21 mouse cellular contexts compared by ENCODE assay signal in the genomic region with DNA sequence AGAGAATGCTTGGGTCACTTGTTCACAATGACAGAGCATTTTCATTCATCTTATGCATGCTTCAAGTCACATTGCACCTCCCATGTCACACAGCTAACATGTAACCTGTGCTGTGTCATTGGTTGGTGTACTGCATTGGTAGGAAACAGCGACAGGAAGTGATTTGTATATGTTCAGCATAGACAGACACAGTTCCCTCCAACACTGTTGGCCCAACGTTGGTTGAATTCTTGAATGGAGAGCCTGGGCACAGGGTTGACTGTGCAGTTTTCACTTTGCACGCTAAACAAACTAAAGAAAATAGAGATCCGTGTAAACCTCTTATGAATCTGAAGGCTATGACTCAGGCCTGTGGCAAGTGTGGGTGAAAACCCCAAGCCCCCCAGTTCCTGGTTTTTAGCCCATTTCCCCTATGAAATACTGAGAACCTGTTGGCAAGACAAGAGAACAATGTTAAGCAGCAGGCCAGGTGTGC. TPM values are rescaled to one million over a fixed set of nuclear protein-coding genes. Genes with fewer than 3 reads are reported as not detected.
DNase-seq lines count a peak whose midpoint lies in the region; ATAC-seq and TF ChIP-seq lines count a peak whose summit lies in the region.
"Had no signal": no experiment of that assay in that cellular context is flagged by ENCODE, and none has a peak within 500 bp of the region (broad histone marks: within the 10 kb centered on the region; RNA-seq: fewer than 3 reads in every experiment).

No protein-coding gene starts in this region.

- DNase-seq in A20 (ENCODE audit: low read depth, low spot score) (peak; percentile 94), CH12.LX (ENCODE audit: extremely low read depth) (peak; percentile 95)
- no peak for DNase-seq in spleen, postnatal 10 days (ENCODE audit: low spot score in 2 of 2)
- no peak for DNase-seq in frontal cortex, postnatal 10 days (ENCODE audit: low spot score in 2 of 2)
- DNase-seq: adrenal gland, adult 2 months; adrenal gland, postnatal 25 days; embryo, embryonic 11 days; heart, adult 2 months; heart, postnatal 14 days had no signal

- TF ChIP-seq POLR2A in CH12.LX (IDR thresholded peaks at IDR 0.05; ENCODE audit: low read depth, low read length): peak; percentile 63

- H3K36me3 ChIP-seq in CH12.LX (replicated peaks in 1 of 2; ENCODE audit: control insufficient read depth in 1 of 2, insufficient read depth in 1 of 2, low read length in 1 of 2): peaks cover 0 to 5% of the 10 kb centered on the region in 2 experiments
- no peaks in the 10 kb centered on the region for H3K36me3 ChIP-seq in kidney, embryonic 15.5 days
- H3K36me3 ChIP-seq: embryonic facial prominence, embryonic 15.5 days; forebrain, embryonic 12.5 days; heart, embryonic 15.5 days; hindbrain, embryonic 10.5 days had no signal

- in situ Hi-C loops in CH12.LX (cut with MboI; ENCODE audit: low pct_ligation_motif_present, low pct_unique_long_range_greater_than_20kb, low sequenced_read_pairs): loop anchor here (10.0 kb wide), 1 partner anchor 119 kb away; no protein-coding TSS in a partner anchor

- WGBS in kidney, embryonic 15.5 days: 89% methylated on average over 4 of the region's 4 CpGs

- no peak for TF ChIP-seq CTCF in CH12.LX (conservative IDR thresholded peaks at IDR 0.05 in 1 of 2, IDR thresholded peaks at IDR 0.05 in 1 of 2; ENCODE audit: low read depth in 2 of 2, low read length in 2 of 2)

- peak; percentile 5; the same call in 1 of the 2 replicates for TF ChIP-seq RAD21 in CH12.LX (IDR thresholded peaks at IDR 0.05; ENCODE audit: low read depth, low read length)

- no peaks in the 10 kb centered on the region for H3K27me3 ChIP-seq in CH12.LX (replicated peaks)
- H3K27me3 ChIP-seq in kidney, embryonic 15.5 days: no peaks in the 10 kb centered on the region
- H3K27me3 ChIP-seq: embryonic facial prominence, embryonic 15.5 days; heart, embryonic 15.5 days had no signal

- peak overlapping the region; percentile 83 for H3K4me2 ChIP-seq in CH12.LX (ENCODE audit: insufficient read depth, low read depth, poor library complexity, severe bottlenecking)
- no peak overlapping the region for H3K4me2 ChIP-seq in kidney, embryonic 15.5 days
- H3K4me2 ChIP-seq: embryonic facial prominence, embryonic 15.5 days; forebrain, embryonic 12.5 days; heart, embryonic 11.5 days; heart, embryonic 15.5 days had no signal

- peak overlapping the region; percentile 100 for H3K27ac ChIP-seq in CH12.LX (ENCODE audit: insufficient read depth, low read depth)
- no peak overlapping the region for H3K27ac ChIP-seq in kidney, embryonic 15.5 days
- H3K27ac ChIP-seq: embryonic facial prominence, embryonic 15.5 days; heart, adult 2 months; heart, embryonic 15.5 days; hindbrain, embryonic 10.5 days had no signal

- peak; percentile 96 for TF ChIP-seq EP300 in CH12.LX (IDR thresholded peaks at IDR 0.05; ENCODE audit: low read length)

- ATAC-seq in hematopoietic stem cell, adult 5-6 weeks (replicated peaks in 1 of 2; ENCODE audit: insufficient read depth in 1 of 2, low FRiP score in 2 of 2, low TSS enrichment in 1 of 2, low read depth in 1 of 2, poor library complexity in 2 of 2, severe bottlenecking in 2 of 2): peak; percentile 34 to 67; a peak in 3 of 4 replicates
- peak; percentile 40; the same call in 1 of the 2 replicates for ATAC-seq in neutrophil, adult 5-6 weeks (ENCODE audit: extremely low read depth, insufficient number of reproducible peaks, low FRiP score, poor library complexity, severe bottlenecking)
- ATAC-seq in kidney, embryonic 15.5 days (replicated peaks; ENCODE audit: low FRiP score): no peak
- ATAC-seq: hindbrain, embryonic 16.5 days; inflammation-experienced regulatory T-cells, adult 6 months; intestine, postnatal 0 days had no signal

- dilution Hi-C loops in CH12.LX (cut with MboI; ENCODE audit: extremely low pct_ligation_motif_present, extremely low pct_unique_long_range_greater_than_20kb, low sequenced_read_pairs): no loop called here

- H3K9ac ChIP-seq in CH12.LX (ENCODE audit: insufficient read depth, low read depth): peak overlapping the region; percentile 29; the same call in 1 of the 2 replicates
- H3K9ac ChIP-seq in kidney, embryonic 15.5 days: no peak overlapping the region
- H3K9ac ChIP-seq: embryonic facial prominence, embryonic 15.5 days; forebrain, embryonic 12.5 days; heart, embryonic 15.5 days had no signal

- no peaks in the 10 kb centered on the region for H3K79me2 ChIP-seq in CH12.LX (replicated peaks; ENCODE audit: control insufficient read depth, extremely low read depth, insufficient read depth, poor library complexity, severe bottlenecking)

- H3K9me3 ChIP-seq in CH12.LX (replicated peaks; ENCODE audit: low read length): no peaks in the 10 kb centered on the region
- no peaks in the 10 kb centered on the region for H3K9me3 ChIP-seq in kidney, embryonic 15.5 days (replicated peaks)
- H3K9me3 ChIP-seq: embryonic facial prominence, embryonic 15.5 days; forebrain, embryonic 12.5 days; heart, embryonic 15.5 days; hindbrain, embryonic 10.5 days had no signal

- H3K4me1 ChIP-seq in CH12.LX (ENCODE audit: control insufficient read depth in 1 of 2, insufficient read depth in 2 of 2): peaks cover 40 to 83% of the 10 kb centered on the region in 2 experiments
- H3K4me1 ChIP-seq in kidney, embryonic 15.5 days: peaks cover 10% of the 10 kb centered on the region; the same call in 1 of the 2 replicates
- H3K4me1 ChIP-seq: embryonic facial prominence, embryonic 15.5 days; heart, embryonic 15.5 days had no signal

- H3K4me3 ChIP-seq in CH12.LX (replicated peaks in 1 of 3; ENCODE audit: low read depth in 2 of 3, low read length in 2 of 3, poor library complexity in 1 of 3): peak overlapping the region in 1 of 3 experiments; percentile 40
- H3K4me3 ChIP-seq in kidney, embryonic 15.5 days (replicated peaks): no peak overlapping the region
- H3K4me3 ChIP-seq: embryonic facial prominence, embryonic 15.5 days; erythroblast, embryonic 14.5 days; forebrain, embryonic 12.5 days; heart, adult 2 months; heart, embryonic 15.5 days; hindbrain, embryonic 10.5 days had no signal

TF ChIP-seq in CH12.LX, 34 proteins besides CTCF, POLR2A, EP300 and RAD21 (continues in another document):
- peak; percentile 32; the same call in 1 of the 2 replicates for TF ChIP-seq SMC3 (IDR thresholded peaks at IDR 0.05; ENCODE audit: low read depth, low read length)
- peak; percentile 86 for TF ChIP-seq ZMIZ1 (IDR thresholded peaks at IDR 0.05; ENCODE audit: low read depth, low read length)
- peak; percentile 68; the same call in 1 of the 2 replicates for TF ChIP-seq MAZ (IDR thresholded peaks at IDR 0.05; ENCODE audit: low read depth, low read length)
- peak; percentile 57 for TF ChIP-seq JUN (IDR thresholded peaks at IDR 0.05; ENCODE audit: insufficient read depth, low read depth, low read length)
- peak; percentile 80 for TF ChIP-seq ELF1 (IDR thresholded peaks at IDR 0.05; ENCODE audit: low read depth, low read length)
- peak; percentile 90 for TF ChIP-seq MEF2A (IDR thresholded peaks at IDR 0.05; ENCODE audit: borderline replicate concordance, low read depth, low read length)
- no peak for TF ChIP-seq NRF1 (IDR thresholded peaks at IDR 0.05; ENCODE audit: low read depth, low read length)
- no peak; the same call in 1 of the 2 replicates for TF ChIP-seq NELFE (IDR thresholded peaks at IDR 0.05; ENCODE audit: low read depth, low read length)
- 0 out of 2 replicates have a peak, but pooled peaks have one; percentile 15 for TF ChIP-seq GABPA (IDR thresholded peaks at IDR 0.05; ENCODE audit: insufficient replicate concordance, low read depth, low read length)
- no peak for TF ChIP-seq USF2 (conservative IDR thresholded peaks at IDR 0.05; ENCODE audit: low read depth, low read length)
- TF ChIP-seq MAFK (IDR thresholded peaks at IDR 0.05; ENCODE audit: insufficient replicate concordance, low read length): peak; percentile 93
- peak; percentile 91 for TF ChIP-seq RCOR1 (conservative IDR thresholded peaks at IDR 0.05; ENCODE audit: low read depth, low read length)
- TF ChIP-seq IRF4 (IDR thresholded peaks at IDR 0.05; ENCODE audit: low read depth, low read length): peak; percentile 92
- 0 out of 2 replicates have a peak, but pooled peaks have one; percentile 67 for TF ChIP-seq E2F4 (IDR thresholded peaks at IDR 0.05; ENCODE audit: insufficient replicate concordance, low read depth, low read length)
- TF ChIP-seq CHD1 (IDR thresholded peaks at IDR 0.05; ENCODE audit: low read depth, low read length): 0 out of 2 replicates have a peak, but pooled peaks have one; percentile 29
- TF ChIP-seq JUND (conservative IDR thresholded peaks at IDR 0.05; ENCODE audit: low read depth, low read length): peak; percentile 73
- TF ChIP-seq CHD2 (IDR thresholded peaks at IDR 0.05; ENCODE audit: low read length): peak; percentile 85
- peak; percentile 74 for TF ChIP-seq MXI1 (IDR thresholded peaks at IDR 0.05; ENCODE audit: low read depth, low read length)
- 0 out of 2 replicates have a peak, but pooled peaks have one; percentile 67 for TF ChIP-seq KAT2A (IDR thresholded peaks at IDR 0.05; ENCODE audit: insufficient replicate concordance, low read length)
- TF ChIP-seq UBTF (IDR thresholded peaks at IDR 0.05; ENCODE audit: low read depth, low read length): no peak; the same call in 1 of the 2 replicates
- peak; percentile 87 for TF ChIP-seq MYC (IDR thresholded peaks at IDR 0.05; ENCODE audit: low read depth, low read length)
- TF ChIP-seq TCF12 (IDR thresholded peaks at IDR 0.05; ENCODE audit: low read depth, low read length): peak; percentile 99
- TF ChIP-seq ETS1 (conservative IDR thresholded peaks at IDR 0.05; ENCODE audit: low read depth, low read length): peak; percentile 93
- no peak for TF ChIP-seq PAX5 (IDR thresholded peaks at IDR 0.05; ENCODE audit: low read length)
- no peak for TF ChIP-seq ZKSCAN1 (IDR thresholded peaks at IDR 0.05; ENCODE audit: borderline replicate concordance, low read depth, low read length)
- peak; percentile 90 for TF ChIP-seq BHLHE40 (IDR thresholded peaks at IDR 0.05; ENCODE audit: low read depth, low read length)
- TF ChIP-seq USF1 (IDR thresholded peaks at IDR 0.05; ENCODE audit: low read depth, low read length): no peak
- peak; percentile 94 for TF ChIP-seq SIN3A (IDR thresholded peaks at IDR 0.05; ENCODE audit: low read length)
- peak; percentile 85 for TF ChIP-seq MAX (IDR thresholded peaks at IDR 0.05; ENCODE audit: low read length)
- 0 out of 2 replicates have a peak, but pooled peaks have one; percentile 52 for TF ChIP-seq ZNF384 (IDR thresholded peaks at IDR 0.05; ENCODE audit: low read depth, low read length)

RNA-seq across cellular contexts. Expression of a gene that starts 10.0 kb away (rescaled TPM):
- total RNA-seq in CH12.LX (2012; rRNA removed): 81.1 and 95.6 TPM in 2 replicates
- total RNA-seq in CH12.LX (2014; rRNA removed): 57.7 and 60.8 TPM in 2 replicates
- 66.6 and 76.5 TPM in 2 replicates for polyA plus RNA-seq in CH12.LX (2012; ENCODE audit: insufficient read length, low read depth)
- 0.55 and 1.1 TPM in 2 replicates for total RNA-seq in hematopoietic stem cell, adult 5-6 weeks (2017)
- total RNA-seq in neutrophil, adult 5-6 weeks (2017): 4.9 and 5.6 TPM in 2 replicates
- polyA plus RNA-seq in kidney, embryonic 15.5 days (2015; fragmentation: Nextera tagmentation; extraction: Ambion mirVana): 38.6 and 39.0 TPM in 2 replicates

Comparison
In these comparisons a context has a peak if more than half of its experiments do, and no peak if none do; other contexts are left out.
1. DNase-seq: peak in A20 (single experiment) and CH12.LX (single experiment); none in spleen, postnatal 10 days (0 of 2) and frontal cortex, postnatal 10 days (0 of 2).